Mouse (Mus musculus): ENCODE data around the gene Mlec.

DNA sequence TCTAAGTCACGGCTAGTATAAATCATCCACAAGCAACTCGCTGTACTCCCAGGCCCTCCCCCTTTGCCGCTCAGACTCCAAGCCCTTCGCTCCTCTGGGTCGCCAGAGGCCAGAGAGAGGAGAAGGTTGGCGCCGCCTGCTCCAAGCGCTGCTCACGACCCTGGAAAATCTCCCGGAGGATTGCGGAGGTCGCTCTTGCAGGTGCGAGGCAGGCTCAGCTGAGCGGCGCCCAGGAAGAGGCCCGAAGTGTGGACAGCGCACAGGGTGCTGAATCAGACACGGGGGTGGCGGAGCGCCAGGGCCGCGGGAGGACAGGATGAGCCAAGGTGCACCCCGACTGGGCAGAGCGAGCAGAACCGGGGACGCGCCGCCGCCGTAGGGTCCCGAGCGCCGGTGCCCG, 35.2 kb upstream of the Mlec start:
- TF ChIP-seq POLR2A (IDR thresholded peaks at IDR 0.05; ENCODE audit: extremely low read depth, insufficient read depth, low read length) (no peak), CTCF (IDR thresholded peaks at IDR 0.05; ENCODE audit: low read depth, low read length) (no peak)

Data from liver, adult 2 months (tissue).